Mouse (Mus musculus): Measurements from ENCODE around the gene Rwdd3.
A peak's percentile ranks its signal among the peaks of the same experiment; 100 is the strongest.

Gene Rwdd3

DNA sequence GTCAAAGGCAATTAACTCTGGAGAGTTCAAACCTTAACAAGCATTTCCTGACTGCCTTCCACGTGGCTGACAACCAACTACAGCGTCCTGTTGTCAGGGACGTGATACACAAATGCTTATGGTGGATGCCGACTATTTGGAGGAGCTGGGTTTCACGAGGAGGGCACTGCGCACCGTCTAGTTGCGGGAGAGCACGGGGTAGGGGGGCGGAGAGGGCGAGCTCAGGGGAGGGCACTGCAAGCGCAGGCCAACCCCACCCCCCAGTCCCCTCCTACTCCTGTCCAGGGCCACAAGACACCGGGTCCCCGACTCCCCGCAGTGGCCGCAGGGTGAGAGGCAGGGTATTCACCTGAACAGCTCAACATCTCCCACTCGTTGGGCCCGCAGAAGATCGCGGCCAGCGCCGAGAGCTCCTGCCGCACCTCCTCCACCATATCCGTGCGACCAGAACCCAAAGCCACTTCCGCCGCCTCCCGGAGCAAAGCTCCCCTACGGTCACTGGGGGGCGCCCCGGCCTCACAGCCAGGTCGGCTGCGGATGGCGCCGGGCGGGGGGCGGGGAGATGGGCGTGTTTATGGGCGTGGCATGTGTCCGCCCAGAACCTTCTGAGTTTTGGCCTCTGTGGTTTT is at the start of gene Rwdd3:
Rwdd3 (minus strand) TSS at position 453 of the 629 bp plus-strand sequence.
- DNase-seq (ENCODE audit: low spot score in 2 of 2): peak; percentile 73 to 92

DNA sequence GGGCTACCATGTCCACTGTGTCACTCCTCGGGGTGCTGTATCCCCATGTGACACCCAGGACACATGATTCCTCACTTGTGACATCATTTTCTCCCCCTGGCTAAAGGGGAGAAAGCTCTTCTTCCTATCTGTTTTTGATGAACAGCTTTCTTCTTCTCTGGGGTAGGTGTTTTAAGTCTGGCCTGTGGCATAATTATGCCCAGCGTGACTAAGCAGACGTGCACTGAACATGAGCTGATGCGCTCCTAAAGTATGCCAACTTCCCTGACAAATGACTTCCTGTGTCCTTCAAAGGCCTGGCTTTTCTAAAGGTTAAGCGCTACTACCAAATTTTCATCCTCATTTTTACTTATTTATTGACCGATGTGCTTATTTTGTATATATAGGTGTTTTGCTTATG is 45.5 kb upstream of the Rwdd3 start:
- no peak for DNase-seq (ENCODE audit: low spot score in 2 of 2)

DNA sequence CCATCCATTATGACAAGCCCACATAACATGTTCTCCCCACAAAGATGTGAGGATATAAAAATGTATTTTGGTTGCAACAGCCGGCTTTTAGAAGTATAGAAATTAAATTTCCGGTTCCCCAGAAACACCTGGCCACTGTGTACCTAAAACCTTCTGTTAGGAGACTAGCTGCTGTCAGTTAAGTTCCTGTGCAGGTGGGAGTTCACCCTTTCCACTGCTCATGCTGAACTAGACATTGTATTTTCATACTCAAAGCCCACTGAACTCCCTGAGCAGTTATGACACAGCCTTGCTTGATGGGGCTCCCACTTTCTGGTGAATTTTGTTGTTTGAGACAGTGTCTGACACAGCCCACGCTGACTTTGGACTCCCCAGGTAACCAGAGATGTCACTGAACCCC is 42.0 kb upstream of the Rwdd3 start:
- no peak for DNase-seq (ENCODE audit: low spot score in 2 of 2)

DNA sequence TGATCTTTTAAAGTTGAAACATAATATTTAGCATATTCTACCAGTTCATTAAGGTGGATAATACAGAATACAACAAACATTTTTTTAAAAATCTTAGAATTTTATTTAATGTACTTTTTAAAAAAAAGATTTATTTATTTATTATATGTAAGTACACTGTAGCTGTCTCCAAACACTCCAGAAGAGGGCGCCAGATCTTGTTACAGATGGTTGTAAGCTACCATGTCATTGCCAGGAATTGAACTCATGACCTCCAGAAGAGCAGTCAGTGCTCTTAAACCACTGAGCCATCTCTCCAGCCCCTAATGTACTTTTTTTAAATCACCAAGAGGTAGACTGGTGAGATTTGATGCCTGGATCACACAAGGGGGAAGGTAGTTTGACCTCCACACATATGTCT is 40.7 kb upstream of the Rwdd3 start:
- DNase-seq (ENCODE audit: low spot score in 2 of 2): no peak

DNA sequence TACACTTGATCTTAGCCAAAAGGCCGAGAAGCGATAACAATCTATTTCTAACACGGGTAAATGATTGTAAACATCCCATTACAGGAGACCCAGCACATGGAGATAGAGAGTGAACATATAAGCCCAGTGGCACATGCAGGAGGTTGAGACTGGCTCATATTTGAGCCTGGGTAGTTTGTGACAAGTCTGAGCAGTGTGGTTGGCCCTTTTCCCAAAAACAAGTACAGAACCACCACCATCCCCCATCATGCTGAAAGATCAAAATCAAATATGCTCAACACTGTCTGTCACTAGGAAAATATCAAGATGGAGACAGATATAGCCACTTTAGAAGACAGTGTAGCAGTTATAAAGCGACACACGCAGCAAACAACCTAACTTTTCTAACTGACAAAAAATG is 37.5 kb upstream of the Rwdd3 start:
- DNase-seq (ENCODE audit: low spot score in 2 of 2): no peak

DNA sequence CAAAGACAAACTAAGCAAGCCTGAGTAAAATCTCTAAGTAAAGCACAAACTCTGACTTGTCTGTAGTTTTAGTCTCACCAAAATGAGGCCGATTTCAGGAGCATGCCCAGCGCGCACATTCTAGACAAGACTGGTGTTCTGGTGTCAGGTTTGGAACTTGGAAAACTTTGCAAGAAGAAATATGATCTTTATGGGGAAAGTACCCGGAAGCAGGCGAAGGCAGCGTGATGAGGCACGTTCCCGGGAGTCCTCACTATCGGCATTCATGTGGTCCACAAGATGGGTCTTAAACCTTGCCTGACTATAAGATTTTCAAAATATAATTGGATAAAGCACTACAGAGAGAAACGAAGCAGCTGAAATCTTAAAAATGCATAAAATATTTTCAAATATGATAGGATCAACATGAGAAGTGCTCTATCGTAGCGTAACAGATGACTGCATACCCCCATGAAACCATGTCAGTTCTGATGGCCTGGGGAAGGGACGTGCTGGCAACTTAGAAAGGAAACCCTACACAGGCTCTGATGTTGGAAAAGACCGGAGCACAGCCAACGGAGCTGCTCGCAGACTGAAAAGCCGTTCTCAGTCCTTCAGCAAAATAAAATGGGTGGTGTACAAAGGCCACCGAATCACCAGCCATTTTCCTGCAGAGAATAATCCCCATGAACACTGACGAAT is 34.8 kb upstream of the Rwdd3 start:
- DNase-seq (ENCODE audit: low spot score in 2 of 2): no peak

DNA sequence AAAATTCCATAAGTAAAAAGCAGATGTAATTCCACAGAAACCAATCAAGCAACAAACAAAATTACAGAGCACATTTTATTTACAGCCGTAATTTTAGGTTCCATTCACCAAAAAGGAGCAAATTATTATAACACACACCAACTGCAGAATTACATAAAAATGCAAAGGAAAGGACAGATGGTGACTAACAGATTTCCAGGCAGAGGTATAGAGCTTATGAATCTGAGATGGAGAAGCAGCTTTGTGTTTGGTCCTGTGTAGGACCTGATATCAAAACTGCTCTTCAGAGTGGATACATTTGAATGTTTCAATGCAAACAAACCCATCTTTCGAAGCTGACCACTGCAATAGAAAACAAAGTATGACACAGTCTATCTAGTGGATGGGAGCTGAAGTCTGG is 31.1 kb upstream of the Rwdd3 start:
- DNase-seq (ENCODE audit: low spot score in 2 of 2): no peak

DNA sequence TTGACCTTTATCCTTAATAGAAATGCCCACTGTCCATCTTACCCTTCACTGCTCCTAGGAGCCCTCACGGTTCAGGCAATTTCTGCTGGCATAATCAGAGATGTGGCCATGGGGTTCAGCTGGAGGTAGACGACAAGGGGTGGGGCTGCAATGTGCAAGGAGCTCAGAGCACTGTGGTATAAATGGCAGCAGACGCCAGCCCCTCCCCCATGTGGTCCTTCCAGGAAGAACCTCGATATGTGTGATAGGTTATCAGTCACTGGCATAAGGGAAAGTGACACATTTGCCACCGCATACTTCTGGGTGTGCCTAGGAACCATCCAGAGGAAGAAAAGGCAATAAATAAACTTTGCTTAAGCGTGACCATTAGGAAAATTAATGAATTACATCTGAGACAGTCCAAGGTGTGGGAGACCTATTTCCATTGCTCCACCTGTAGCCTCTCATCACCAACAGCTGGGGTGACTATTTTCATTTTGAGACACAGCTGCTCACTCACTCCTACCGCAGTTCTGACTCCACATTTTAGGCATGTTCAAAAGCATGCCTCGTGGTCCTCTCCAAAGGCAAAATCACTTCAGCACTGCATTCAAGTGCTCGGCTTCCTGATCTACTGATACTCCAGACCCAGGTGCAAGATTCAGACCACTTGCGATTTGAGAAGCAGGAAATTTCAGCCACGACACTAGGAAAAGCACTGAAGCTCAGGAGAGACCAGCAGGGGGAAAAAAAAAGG is 29.7 kb upstream of the Rwdd3 start:
- DNase-seq (ENCODE audit: low spot score in 2 of 2): no peak

DNA sequence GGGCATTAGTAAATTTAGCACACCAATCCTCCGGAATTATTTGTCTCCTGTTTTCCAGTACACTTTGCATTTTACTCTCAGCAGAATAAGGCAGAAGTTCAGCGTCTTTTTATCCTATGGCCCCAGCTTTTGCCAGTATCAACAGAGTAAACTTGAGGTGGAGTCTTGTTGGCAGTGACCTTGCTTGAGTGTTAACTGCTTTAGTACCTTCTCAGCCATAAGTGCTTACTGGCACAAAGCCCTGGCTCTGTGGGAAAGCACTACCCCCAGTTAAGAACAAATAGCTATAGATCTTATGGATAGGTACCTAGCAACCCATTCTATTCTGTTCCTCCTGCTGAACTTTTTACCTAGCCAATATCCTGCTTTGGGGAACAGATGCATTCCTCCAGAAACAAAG is 17.7 kb upstream of the Rwdd3 start:
- DNase-seq (ENCODE audit: low spot score in 2 of 2): no peak

DNA sequence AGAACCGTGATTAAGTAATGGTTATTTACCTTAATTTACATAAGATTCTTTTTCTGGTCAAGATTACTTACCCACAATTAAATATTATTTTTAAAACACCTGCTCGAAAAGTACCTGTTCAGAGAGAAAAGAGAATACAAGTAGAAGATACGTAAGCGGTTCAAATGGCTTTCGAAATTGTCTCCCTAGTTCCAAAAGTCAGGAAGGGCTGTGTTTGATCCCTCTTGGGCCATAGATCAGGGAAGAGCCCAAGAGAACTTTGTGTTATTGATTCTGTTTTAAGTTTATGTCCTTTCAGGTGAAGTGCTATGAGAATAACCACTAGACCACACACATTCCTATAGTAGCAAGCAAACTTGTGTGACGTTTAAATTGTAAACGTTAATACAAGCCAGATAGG is 16.0 kb upstream of the Rwdd3 start:
- DNase-seq (ENCODE audit: low spot score in 2 of 2): no peak

DNA sequence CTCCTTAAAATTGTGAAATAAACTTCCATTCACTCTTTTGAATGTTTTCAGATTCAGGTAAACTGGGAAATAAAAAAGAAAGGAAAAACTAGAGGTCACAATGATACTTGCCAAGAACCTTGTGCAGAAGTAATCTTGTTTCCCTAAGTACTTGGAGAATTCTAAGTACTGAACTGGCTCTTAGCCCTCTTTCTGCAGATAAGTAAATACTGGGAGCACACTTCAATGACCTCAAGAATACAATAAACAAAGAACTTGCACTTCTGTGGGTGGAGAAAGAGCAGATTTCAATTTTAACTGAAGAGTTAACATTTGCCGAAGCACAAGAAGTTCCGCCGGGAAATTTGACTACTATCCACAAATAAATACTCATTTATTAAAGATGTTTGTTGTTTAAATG is 15.4 kb upstream of the Rwdd3 start:
- no peak for DNase-seq (ENCODE audit: low spot score in 2 of 2)

DNA sequence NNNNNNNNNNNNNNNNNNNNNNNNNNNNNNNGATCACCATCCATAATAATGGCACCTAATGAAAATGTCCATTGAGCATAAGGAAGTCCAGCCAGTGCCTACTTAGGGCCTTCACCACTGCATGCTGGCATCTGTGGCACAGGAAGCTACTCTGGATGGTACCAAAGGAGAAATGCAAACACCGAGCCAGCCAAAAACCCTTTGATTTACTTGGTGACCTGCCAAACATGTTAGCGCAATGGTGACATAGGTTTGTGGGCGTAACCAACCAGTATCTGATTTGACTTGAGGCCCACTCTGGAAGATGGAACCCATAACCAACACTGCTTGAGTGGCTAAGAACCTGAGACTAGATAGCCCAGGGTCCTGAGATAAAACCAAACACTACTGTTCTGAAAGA is 13.7 kb upstream of the Rwdd3 start:
- no peak for DNase-seq (ENCODE audit: low spot score in 2 of 2)

DNA sequence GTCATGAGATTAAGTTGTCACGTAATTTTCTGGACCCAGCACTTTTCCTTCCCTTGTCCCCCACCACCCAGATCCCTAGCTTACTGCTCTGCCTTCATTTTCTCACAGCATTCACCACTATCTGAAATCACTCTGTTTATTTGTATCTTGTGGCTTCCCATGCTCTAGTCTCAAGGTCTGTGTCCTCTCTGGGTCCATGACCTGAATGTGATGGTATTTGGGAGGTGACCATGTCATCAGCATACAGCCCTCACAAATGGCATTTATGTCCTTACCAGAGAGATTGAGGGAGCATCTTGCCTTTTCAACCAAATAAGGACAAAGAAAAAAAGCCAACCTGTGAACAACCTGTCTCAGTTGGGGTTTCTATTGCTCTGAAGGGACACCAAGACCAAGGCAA is 4.5 kb upstream of the Rwdd3 start:
- DNase-seq (ENCODE audit: low spot score in 2 of 2): no peak

DNA sequence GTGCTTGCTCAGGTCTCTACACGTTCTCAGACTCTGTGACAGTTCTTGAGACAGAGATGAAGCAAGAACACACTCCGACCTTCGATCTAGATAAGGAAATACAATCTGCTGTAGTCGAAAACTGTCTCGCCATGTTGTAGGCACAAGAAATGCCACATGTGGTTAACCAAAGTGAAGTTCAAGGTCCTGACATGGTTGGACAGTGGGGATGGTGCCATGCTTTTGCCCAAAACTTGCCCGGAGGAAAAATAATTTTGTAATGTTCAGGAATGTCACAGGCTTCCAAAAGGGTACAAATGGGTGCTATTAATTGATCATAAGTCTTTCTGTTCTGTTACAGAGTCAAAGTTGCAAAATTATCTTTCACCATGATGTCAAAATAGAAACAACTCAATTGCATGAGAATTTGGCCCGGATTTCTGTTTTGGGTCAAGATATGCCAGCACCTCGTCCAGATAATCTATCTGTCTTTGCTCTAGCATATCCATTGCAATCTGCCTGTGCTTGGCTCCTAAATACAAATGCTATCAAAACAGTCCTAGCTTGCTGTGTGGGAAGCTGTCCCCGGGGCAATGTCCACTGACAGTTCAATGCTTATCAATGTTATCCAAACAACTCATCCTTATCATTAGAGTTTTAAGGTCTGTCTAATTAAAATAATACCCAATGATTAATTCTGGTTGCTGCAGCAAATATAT is 2.9 kb upstream of the Rwdd3 start:
- no peak for DNase-seq (ENCODE audit: low spot score in 2 of 2)

DNA sequence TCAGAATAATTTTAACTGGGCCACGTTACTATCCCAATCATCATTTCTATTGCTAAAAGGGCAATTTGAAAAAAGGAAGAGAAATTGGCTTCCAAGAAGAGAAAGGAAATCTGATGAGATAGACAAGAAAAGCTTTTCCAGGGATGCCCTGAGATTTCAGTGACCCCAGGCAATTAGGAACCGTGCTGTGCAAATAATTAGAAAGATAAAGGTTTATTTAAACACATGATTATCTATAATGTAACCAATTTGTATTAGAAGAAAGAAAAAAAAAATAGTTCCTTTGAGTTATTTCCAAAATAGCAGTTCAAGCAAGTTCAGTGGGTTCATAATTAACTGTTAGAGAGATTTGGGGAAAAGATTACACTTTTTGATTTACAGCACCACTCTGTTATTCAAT is 1.2 kb upstream of the Rwdd3 start:
- no peak for DNase-seq (ENCODE audit: low spot score in 2 of 2)

DNA sequence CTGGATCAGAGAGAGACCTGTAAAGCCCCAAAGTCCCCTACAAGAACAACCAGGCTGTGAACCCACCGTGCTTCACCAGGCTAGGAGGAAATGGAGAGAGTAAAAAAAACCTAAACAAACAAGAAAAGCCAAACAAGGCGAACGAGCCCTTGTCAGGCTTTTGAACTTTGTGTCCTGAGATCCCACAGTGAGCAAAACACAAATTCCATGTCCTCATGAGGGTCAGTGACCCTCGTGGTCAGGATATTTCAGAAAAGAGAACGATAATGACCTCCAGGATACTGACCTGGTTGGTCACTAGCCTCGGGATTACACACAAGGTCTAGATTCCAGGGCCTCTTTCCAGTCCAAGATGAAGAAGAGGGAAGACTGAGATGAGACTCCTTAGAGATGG is 374 bp upstream of the Rwdd3 start:
- DNase-seq (ENCODE audit: low spot score in 2 of 2): no peak

DNA sequence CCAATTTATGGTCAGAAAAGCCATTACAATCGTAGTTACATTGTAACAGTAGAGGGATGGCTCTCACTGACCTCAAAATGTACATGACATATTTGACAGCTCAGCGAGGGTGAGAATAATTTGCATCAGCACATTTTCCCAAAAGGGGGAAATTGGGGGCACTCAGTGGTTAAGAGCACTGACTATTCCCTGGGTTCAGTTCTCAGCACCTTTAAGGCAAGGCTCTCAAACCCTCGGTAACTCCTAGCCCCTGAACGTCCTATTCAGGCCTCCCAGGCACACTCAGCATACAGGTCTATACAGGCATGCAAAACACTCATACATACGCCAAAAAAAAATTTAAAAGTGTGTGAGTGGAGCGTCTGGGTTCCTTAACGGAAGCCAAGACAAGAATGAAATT is 864 bp downstream of the Rwdd3 start:
- no peak for DNase-seq (ENCODE audit: low spot score in 2 of 2)

DNA sequence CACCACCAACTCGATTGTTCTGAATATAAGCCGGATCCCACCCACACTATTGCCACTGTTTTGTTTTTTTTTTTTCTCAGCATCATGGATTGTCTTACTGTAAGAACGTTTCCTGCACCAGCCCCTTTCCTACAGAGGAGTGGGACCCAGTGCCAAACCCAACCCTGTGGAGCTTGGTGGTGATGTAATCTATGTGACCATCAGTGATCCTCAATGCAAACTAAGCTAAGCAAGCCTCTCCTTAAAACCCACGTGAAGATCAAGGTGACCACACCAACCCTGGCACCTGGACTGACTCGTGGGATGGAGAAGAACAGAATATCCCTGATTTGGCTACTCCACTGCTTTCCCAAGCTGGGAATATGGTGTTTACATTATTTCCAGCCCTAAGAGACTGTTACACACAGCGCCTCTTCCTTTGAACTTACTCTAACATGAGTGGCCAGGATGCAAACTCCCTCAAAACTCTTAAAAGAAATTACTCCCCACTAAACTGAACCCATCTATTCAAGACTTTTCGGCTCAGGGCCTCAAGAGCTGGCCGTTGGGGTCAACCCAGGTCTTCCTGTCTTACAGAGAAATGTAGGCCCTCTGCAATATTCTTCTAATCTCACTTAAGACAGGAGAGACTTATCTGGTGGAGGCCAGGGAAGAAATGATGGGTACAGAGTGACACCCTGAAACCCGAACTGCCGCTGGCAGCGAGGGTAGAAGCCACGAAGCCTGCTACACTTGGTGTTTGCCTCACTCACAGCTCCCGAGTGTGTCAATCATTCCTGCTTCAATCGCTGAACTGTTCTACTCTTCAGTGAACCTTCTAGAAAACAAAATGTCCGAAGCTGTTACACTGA is 2.2 kb downstream of the Rwdd3 start:
- DNase-seq (ENCODE audit: low spot score in 2 of 2): no peak

DNA sequence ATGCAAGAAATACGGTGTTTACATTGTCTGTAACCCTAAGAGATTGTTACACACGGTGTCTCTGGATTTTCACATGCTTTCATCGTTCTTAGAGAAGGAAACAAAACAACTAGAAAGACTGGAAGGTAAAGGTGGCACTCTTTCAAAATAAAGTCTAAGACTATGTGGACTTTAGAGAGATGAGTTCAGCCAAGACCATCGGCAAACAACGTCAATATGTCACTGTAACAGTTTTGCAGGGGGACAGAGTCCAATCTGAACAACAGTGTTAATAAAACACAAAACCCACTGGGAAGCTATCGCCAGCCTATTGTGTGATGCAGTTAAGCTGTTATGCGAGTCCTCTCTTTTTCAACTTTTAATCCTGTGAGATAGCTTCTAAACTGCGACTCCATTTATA is 2.9 kb downstream of the Rwdd3 start:
- no peak for DNase-seq (ENCODE audit: low spot score in 2 of 2)

DNA sequence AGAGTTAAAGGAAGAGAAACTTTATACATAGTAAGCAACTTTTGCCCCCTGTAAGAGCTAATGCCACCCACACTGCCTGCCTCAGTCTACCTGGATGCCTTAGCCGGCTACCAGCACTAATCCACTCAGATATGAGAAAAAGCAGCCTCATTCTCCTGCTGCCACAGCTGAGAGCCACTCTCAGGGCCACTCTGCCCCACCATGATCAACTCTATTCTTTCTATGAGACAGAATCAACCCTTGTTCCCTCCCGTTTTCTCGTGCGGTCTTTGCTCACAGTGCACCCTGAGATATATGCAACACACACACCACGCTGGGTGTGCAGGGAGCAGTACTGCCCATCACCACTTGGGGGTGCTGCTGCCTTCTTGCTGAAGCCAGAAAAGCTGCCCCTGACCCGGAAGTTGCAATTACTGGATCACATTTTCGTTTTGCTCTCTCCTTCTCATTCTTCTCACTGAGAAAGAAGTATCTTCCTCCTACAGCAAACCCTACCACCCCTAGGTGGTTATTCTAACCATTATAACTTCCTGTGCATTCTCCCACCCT is 8.2 kb downstream of the Rwdd3 start:
- peak in 1 of 2 experiments; percentile 50 for DNase-seq (ENCODE audit: low spot score in 2 of 2)

DNA sequence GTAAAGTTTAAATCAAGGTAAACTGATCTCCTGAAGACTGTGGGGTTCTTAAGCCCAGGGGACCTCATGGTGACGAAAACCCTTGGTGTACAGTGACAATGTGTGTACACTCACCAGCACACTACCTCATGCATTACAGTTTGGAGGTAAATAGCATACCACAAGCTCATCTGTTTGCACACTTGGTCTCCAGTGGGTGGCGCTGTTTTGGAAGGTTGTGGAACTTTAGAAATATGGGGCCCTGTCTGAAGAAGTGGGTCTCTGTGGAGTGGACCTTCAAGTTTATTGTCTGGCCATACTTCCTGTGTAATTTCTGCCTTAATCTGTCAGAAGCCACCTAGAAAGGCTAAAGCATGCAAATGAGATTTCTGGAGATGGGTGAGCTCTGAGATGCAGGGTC is 9.8 kb downstream of the Rwdd3 start:
- no peak for DNase-seq (ENCODE audit: low spot score in 2 of 2)

Data from left cerebral cortex, adult 9 months (tissue).